Mouse (Mus musculus): ENCODE measurements at regions not wholly inside any gene's neighbourhood (a gene's known extent, or its start where the extent isn't known, plus 50 kb on each side); places are given as distances from the start of the nearest gene placed in this dataset.

DNA sequence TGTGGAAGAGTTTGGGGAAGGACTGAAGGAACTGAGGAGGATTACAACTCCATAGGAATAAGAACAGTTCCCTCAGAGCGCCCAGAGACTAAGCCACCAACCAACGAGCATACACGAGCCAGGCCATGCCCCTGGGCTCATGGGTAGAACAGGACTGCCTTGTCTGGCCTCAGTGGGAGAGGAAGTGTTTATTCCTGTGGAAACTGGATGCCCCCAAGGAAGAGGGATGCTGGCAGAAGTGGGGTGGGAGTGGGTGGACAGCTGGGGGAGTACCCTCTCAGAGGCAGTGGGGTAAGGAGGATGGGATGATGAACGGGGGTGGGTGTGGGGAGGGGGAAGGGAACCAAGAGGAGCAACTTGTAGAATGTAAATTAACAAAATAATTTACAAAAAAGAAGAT, 86.3 kb upstream of the Rab11fip2 start:
- H3K36me3 ChIP-seq: no peaks in the 10 kb centered on the region
- no peak for ATAC-seq (ENCODE audit: low FRiP score, low read depth)
- H3K27ac ChIP-seq: no peak overlapping the region
- no peak overlapping the region for H3K4me3 ChIP-seq
- H3K9ac ChIP-seq: no peak overlapping the region
- H3K4me2 ChIP-seq (replicated peaks): no peak overlapping the region
- peaks cover 4% of the 10 kb centered on the region; the same call in 1 of the 2 replicates for H3K4me1 ChIP-seq
- no peaks in the 10 kb centered on the region for H3K9me3 ChIP-seq
- no peaks in the 10 kb centered on the region for H3K27me3 ChIP-seq (replicated peaks)
- WGBS: 78% methylated on average over 4 of the region's 4 CpGs

DNA sequence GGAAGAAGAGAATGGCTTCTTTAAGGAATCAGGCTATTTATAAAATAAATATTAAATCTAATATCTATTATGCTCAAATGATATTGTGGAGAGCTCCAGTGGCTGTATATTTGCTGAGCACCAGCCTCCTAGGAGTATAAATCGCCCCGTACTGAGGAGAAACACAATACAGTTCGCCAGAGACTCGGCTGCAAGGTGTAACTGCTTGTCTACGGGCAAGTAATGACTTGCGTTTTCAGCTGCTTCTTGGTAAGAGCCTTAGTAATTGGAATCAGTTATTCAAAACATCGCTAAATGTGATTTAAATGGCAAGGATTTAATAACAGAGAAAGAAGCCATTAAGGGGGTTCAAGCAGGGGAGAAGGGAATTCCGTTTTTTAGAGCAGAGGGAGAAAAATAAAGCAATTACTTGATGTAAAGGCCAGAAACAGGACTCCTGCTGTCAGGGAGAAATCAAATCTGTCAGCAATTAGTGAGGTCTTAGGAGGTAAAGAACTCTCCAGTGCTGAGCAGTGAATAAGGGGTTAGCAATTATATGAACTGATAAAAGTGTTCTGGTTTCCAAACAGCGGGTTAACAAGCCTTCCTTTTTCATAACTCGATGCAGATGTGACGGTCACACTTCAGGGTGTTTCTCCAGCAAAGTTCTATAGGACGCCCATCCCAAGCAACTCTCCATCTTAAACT, 72.3 kb upstream of the Rab11fip2 start:
- H3K4me2 ChIP-seq (replicated peaks): no peak overlapping the region
- H3K27ac ChIP-seq: no peak overlapping the region
- WGBS: 39% methylated on average over 12 of the region's 12 CpGs
- H3K36me3 ChIP-seq: no peaks in the 10 kb centered on the region
- H3K4me1 ChIP-seq: no peaks in the 10 kb centered on the region
- H3K27me3 ChIP-seq (replicated peaks): no peaks in the 10 kb centered on the region
- no peaks in the 10 kb centered on the region for H3K9me3 ChIP-seq
- H3K4me3 ChIP-seq: no peak overlapping the region
- no peak overlapping the region for H3K9ac ChIP-seq
- ATAC-seq (ENCODE audit: low FRiP score, low read depth): no peak

DNA sequence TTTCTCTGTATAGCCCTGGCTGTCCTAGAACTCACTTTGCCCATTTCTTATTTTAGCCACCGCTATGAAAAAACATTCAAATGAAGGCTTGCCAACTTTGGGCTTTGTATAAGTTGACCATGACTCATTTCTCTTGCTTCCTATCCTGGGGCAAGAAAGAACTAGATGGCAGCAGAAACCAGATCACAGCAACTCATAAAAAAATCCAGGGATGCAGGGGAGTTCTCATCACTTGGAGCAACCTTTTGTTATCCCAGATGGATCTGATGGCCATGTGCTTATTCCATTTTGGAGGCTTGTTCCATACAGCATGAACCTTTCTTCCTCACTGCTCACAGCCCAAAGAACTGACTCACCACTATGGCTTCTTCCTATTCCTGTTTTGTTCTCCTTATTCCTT, 52.1 kb upstream of the Rab11fip2 start:
- ATAC-seq (ENCODE audit: low FRiP score, low read depth): no peak
- Histone ChIP-seq H3K9me3 (no peaks in the 10 kb centered on the region), H3K4me1 (no peaks in the 10 kb centered on the region), H3K27ac (no peak overlapping the region), H3K27me3 (replicated peaks) (no peaks in the 10 kb centered on the region), H3K4me3 (no peak overlapping the region), H3K4me2 (replicated peaks) (no peak overlapping the region), H3K9ac (no peak overlapping the region), H3K36me3 (no peaks in the 10 kb centered on the region)
- WGBS: 90% methylated on average over 1 of the region's 1 CpGs

All from neural tube, embryonic 12.5 days (tissue).